Mouse (Mus musculus): ENCODE measurements around the gene Dnm3.

Gene Dnm3

GRCm38 (mm10) chr1:162036461-162036835 lies 441.4 kb downstream of the Dnm3 start:
- no peak for DNase-seq (ENCODE audit: low read depth, low spot score)

GRCm38 (mm10) chr1:162035800-162036460 lies 441.9 kb downstream of the Dnm3 start:
- DNase-seq (ENCODE audit: low read depth, low spot score), result no peak

GRCm38 (mm10) chr1:162023681-162024270 lies 454.1 kb downstream of the Dnm3 start:
- no peak for DNase-seq (ENCODE audit: low read depth, low spot score)

- DNase-seq (ENCODE audit: low read depth, low spot score), result no peak
Observed at GRCm38 (mm10) chr1:162020766-162021165, 457.1 kb downstream of the Dnm3 start.

GRCm38 (mm10) chr1:162020303-162020731 lies 457.5 kb downstream of the Dnm3 start:
- DNase-seq (ENCODE audit: low read depth, low spot score), result peak; percentile 70

- no peak for DNase-seq (ENCODE audit: low read depth, low spot score)
Observed at GRCm38 (mm10) chr1:162018601-162018977, 459.2 kb downstream of the Dnm3 start.

GRCm38 (mm10) chr1:162017975-162018600 lies 459.7 kb downstream of the Dnm3 start:
- DNase-seq (ENCODE audit: low read depth, low spot score), result no peak

- peak; percentile 83 for DNase-seq (ENCODE audit: low read depth, low spot score)
Observed at GRCm38 (mm10) chr1:162016982-162017381, 460.9 kb downstream of the Dnm3 start.

- peak; percentile 65 for DNase-seq (ENCODE audit: low read depth, low spot score)
Observed at GRCm38 (mm10) chr1:162015247-162015862, 462.5 kb downstream of the Dnm3 start.

- DNase-seq (ENCODE audit: low read depth, low spot score), result peak; percentile 51
Observed at GRCm38 (mm10) chr1:162013561-162013960, 464.3 kb downstream of the Dnm3 start.

GRCm38 (mm10) chr1:162011523-162012245 lies 466.1 kb downstream of the Dnm3 start:
- DNase-seq (ENCODE audit: low read depth, low spot score), result no peak

- no peak for DNase-seq (ENCODE audit: low read depth, low spot score)
Observed at GRCm38 (mm10) chr1:162009086-162009485, 468.7 kb downstream of the Dnm3 start.

GRCm38 (mm10) chr1:162008631-162009067 lies 469.2 kb downstream of the Dnm3 start:
- no peak for DNase-seq (ENCODE audit: low read depth, low spot score)

- peak; percentile 54 for DNase-seq (ENCODE audit: low read depth, low spot score)
Observed at GRCm38 (mm10) chr1:162008208-162008607, 469.6 kb downstream of the Dnm3 start.

GRCm38 (mm10) chr1:162006109-162006508 lies 471.7 kb downstream of the Dnm3 start:
- peak; percentile 77 for DNase-seq (ENCODE audit: low read depth, low spot score)

- peak; percentile 57 for DNase-seq (ENCODE audit: low read depth, low spot score)
Observed at GRCm38 (mm10) chr1:162004821-162005770, 472.7 kb downstream of the Dnm3 start.

GRCm38 (mm10) chr1:162004518-162004780 lies 473.4 kb downstream of the Dnm3 start:
- DNase-seq (ENCODE audit: low read depth, low spot score), result no peak

- peak; percentile 66 for DNase-seq (ENCODE audit: low read depth, low spot score)
Observed at GRCm38 (mm10) chr1:162003729-162004517, 473.9 kb downstream of the Dnm3 start.

GRCm38 (mm10) chr1:162001328-162001727 lies 476.5 kb downstream of the Dnm3 start:
- no peak for DNase-seq (ENCODE audit: low read depth, low spot score)

GRCm38 (mm10) chr1:161999882-162000371 lies 477.9 kb downstream of the Dnm3 start:
- DNase-seq (ENCODE audit: low read depth, low spot score), result peak; percentile 94

Data from 3T3-L1 (cell line).